Mouse (Mus musculus) limb, embryonic 12.5 days (tissue): ENCODE measurements around the gene Efcab11. TPM values are rescaled to one million over a fixed set of nuclear protein-coding genes. Genes with fewer than 3 reads are reported as not detected.
"Not testable (repeated sequence)": the region's sequence is repeated elsewhere in the genome, so short reads cannot be mapped to it uniquely, and the experiment has no call there.

Experiments
- ATAC-seq: fragments of 200-750 bp; cut with Nextera tagmentation; 2 replicates; pipeline ENCODE4 v1.8.0; 2017; ENCODE audit warnings: low read depth, moderate TSS enrichment; ENCODE audit not compliant: insufficient number of reproducible peaks, insufficient read depth, low FRiP score, low TSS enrichment
- H3K27ac ChIP-seq: fragments of 300-500 bp; sonication (generic); 2 replicates; pipeline ENCODE4 v1.5.1; 2016; ENCODE audit warnings: mild to moderate bottlenecking, moderate library complexity
- H3K27me3 ChIP-seq: fragments of 300-500 bp; sonication (generic); 2 replicates; pipeline ENCODE4 v1.6.1; 2016; ENCODE audit warnings: mild to moderate bottlenecking, moderate library complexity
- H3K36me3 ChIP-seq: fragments of 300-500 bp; sonication (generic); 2 replicates; pipeline ENCODE4 v1.6.1; 2016; ENCODE audit warnings: mild to moderate bottlenecking, moderate library complexity
- H3K4me1 ChIP-seq: fragments of 300-500 bp; sonication (generic); replicated peaks from 2 replicates; pipeline ENCODE4 v1.6.1; 2016
- H3K4me2 ChIP-seq: fragments of 300-500 bp; sonication (generic); 2 replicates; pipeline ENCODE4 v1.6.1; 2016; ENCODE audit warnings: mild to moderate bottlenecking, moderate library complexity
- H3K4me3 ChIP-seq: fragments of 300-500 bp; sonication (generic); replicated peaks from 2 replicates; pipeline ENCODE4 v1.5.1; 2016; ENCODE audit warnings: mild to moderate bottlenecking
- H3K9ac ChIP-seq: fragments of 300-500 bp; sonication (generic); replicated peaks from 2 replicates; pipeline ENCODE4 v1.6.1; 2016; ENCODE audit warnings: mild to moderate bottlenecking, moderate library complexity
- H3K9me3 ChIP-seq: fragments of 300-500 bp; sonication (generic); 2 replicates; pipeline ENCODE4 v1.6.1; 2016; ENCODE audit warnings: mild to moderate bottlenecking, moderate library complexity
- WGBS: fragments of 180-500 bp; shearing (Covaris S2); methylation state at CpG from one replicate; pipeline ENCODE4 v1.1.7; 2016; 5-methylcytosine and 5-hydroxymethylcytosine counted together
- polyA plus RNA-seq: library from polyadenylated mRNA; unstranded; fragments of >200 nt; fragmentation: Nextera tagmentation; extraction: Ambion mirVana; gene quantifications from 2 replicates; pipeline ENCODE4 v1.2.1, GENCODE M21; 2016

Efcab11 gene
- polyA plus RNA-seq, 1 experiment from 2014 or later: 22.9 TPM

GRCm38 (mm10) chr12:99838109-99838508 is 46.1 kb downstream of the Efcab11 start:
- no peak overlapping the region for H3K4me2 ChIP-seq
- no peak overlapping the region for H3K9ac ChIP-seq
- no peak overlapping the region for H3K27ac ChIP-seq
- peaks cover 8% of the 10 kb centered on the region for H3K4me1 ChIP-seq
- 0 out of 2 replicates have a peak, but pooled peaks cover 3% of the 10 kb centered on the region for H3K9me3 ChIP-seq
- WGBS: 71% methylated on average over 11 of the region's 11 CpGs
- no peak for ATAC-seq
- H3K27me3 ChIP-seq: no peaks in the 10 kb centered on the region
- H3K4me3 ChIP-seq: no peak overlapping the region
- H3K36me3 ChIP-seq: no peaks in the 10 kb centered on the region

- Histone ChIP-seq H3K27ac (no peak overlapping the region), H3K9me3 (0 out of 2 replicates have a peak, but pooled peaks cover 3% of the 10 kb centered on the region), H3K4me2 (no peak overlapping the region), H3K4me1 (peaks cover 8% of the 10 kb centered on the region), H3K27me3 (no peaks in the 10 kb centered on the region), H3K4me3 (no peak overlapping the region), H3K9ac (no peak overlapping the region), H3K36me3 (no peaks in the 10 kb centered on the region)
- 95% methylated on average over 5 of the region's 5 CpGs for WGBS
- ATAC-seq: no peak
Measured at GRCm38 (mm10) chr12:99837528-99837927, 46.7 kb downstream of the Efcab11 start.

GRCm38 (mm10) chr12:99836404-99837131 is 47.7 kb downstream of the Efcab11 start:
- 0 out of 2 replicates have a peak, but pooled peaks cover 3% of the 10 kb centered on the region for H3K9me3 ChIP-seq
- 75% methylated on average over 20 of the region's 20 CpGs for WGBS
- H3K4me2 ChIP-seq: no peak overlapping the region
- H3K27me3 ChIP-seq: no peaks in the 10 kb centered on the region
- ATAC-seq: no peak
- no peak overlapping the region for H3K4me3 ChIP-seq
- no peak overlapping the region for H3K9ac ChIP-seq
- H3K4me1 ChIP-seq: peaks cover 8% of the 10 kb centered on the region
- H3K27ac ChIP-seq: no peak overlapping the region
- no peaks in the 10 kb centered on the region for H3K36me3 ChIP-seq

GRCm38 (mm10) chr12:99833476-99833875 is 50.8 kb downstream of the Efcab11 start:
- 0 out of 2 replicates have a peak, but pooled peaks cover 3% of the 10 kb centered on the region for H3K9me3 ChIP-seq
- peaks cover 8% of the 10 kb centered on the region for H3K4me1 ChIP-seq
- no peak overlapping the region for H3K4me3 ChIP-seq
- no peak overlapping the region for H3K4me2 ChIP-seq
- no peak overlapping the region for H3K27ac ChIP-seq
- no peak overlapping the region for H3K9ac ChIP-seq
- no peaks in the 10 kb centered on the region for H3K36me3 ChIP-seq
- no peak for ATAC-seq
- 97% methylated on average over 1 of the region's 1 CpGs for WGBS
- no peaks in the 10 kb centered on the region for H3K27me3 ChIP-seq

DNA sequence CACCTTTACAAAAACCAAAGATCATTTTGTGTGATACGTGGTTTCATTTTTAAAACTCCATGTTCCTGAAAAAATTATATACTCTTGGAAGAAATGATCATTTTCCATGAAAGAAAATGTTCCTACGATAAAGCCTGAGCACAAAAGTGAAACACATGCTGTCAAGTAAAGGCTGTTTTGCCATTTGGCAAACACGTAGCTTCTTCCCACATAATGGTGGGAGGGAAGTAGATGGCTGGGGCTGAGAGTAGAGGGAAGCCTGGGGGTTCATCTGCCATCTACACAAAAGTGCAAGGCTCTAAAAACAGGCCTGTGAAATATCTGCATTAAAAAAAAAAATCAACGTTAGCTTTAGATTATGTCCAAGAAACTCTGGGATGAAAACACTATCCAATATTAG is 61.6 kb downstream of the Efcab11 start:
- no peak overlapping the region for H3K9ac ChIP-seq
- peaks cover 4% of the 10 kb centered on the region; the same call in 1 of the 2 replicates for H3K4me1 ChIP-seq
- no peaks in the 10 kb centered on the region for H3K27me3 ChIP-seq
- ATAC-seq: no peak
- H3K4me3 ChIP-seq: no peak overlapping the region
- H3K4me2 ChIP-seq: no peak overlapping the region
- no peaks in the 10 kb centered on the region for H3K9me3 ChIP-seq
- 0 out of 2 replicates have a peak, but pooled peaks cover 3% of the 10 kb centered on the region for H3K36me3 ChIP-seq
- 90% methylated on average over 4 of the region's 4 CpGs for WGBS
- no peak overlapping the region for H3K27ac ChIP-seq

DNA sequence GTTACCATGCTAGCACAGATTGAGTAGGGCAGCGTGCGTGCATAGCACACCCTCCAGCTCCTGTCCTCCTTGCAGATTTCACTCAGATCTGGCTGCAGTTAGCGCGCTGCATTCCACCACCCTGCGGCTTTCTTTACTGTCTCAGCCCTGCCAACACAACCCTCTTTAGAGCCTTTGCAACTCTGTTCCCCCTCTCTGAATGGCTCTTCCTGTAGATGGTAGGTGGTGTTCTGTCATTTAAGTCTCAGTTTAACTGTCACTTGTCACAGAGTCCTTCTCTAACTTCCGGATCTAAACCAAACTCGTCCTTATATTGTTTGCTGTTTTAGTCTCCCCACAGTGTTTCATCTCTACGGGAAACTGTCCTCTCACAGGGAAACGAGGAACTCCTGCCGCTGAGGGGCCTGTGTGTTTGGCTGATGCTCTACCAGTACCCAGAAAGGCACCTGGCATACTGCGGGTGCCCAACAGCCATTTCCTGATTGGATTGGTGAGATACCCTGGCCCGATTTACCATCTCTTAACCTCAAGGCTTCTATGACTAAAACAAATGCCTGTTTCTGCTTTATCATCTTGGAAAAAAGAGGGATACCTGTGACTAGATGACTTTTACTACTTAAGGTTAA is 62.8 kb downstream of the Efcab11 start:
- Histone ChIP-seq H3K4me2 (no peak overlapping the region), H3K4me1 (peaks cover 4% of the 10 kb centered on the region; the same call in 1 of the 2 replicates), H3K4me3 (no peak overlapping the region), H3K36me3 (0 out of 2 replicates have a peak, but pooled peaks cover 3% of the 10 kb centered on the region), H3K27me3 (no peaks in the 10 kb centered on the region), H3K9ac (no peak overlapping the region), H3K9me3 (peaks cover 1% of the 10 kb centered on the region; the same call in 1 of the 2 replicates), H3K27ac (no peak overlapping the region)
- 85% methylated on average over 12 of the region's 12 CpGs for WGBS
- no peak for ATAC-seq

DNA sequence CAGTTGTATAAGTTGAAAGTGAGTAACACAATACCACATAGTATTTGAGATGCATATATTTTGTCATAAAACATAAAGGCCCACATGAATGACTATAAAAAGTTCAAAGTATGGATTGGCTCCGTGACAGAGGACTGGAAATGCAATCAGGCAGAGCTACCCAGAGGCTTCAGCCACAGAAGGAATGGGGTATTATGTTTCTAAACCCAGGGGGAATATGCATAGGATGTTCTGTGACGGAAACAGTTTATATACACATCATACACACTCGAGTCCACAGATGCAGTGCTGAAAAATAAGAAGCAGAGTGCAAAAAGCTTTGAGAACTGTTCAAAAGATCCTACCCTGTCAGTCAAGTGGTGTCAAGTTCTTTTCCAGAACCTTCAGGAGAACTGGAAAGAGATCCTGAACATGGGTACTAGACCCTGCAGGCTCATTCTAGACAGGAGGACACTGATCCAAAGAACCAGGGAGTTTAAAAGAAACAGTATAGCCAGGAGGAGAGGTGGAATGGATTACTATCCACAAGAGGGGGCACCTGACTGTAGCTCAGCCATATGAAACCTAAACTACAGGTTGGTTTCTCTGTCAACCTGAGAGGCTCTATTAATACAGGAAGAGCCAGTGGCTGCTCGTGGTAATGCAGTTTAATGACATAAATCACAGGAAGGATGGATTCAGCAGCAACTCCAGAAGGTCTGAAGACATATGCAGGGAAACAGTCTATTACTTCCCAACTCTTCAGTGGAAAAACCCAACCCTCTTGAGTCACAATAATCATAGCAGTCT is 64.9 kb downstream of the Efcab11 start:
- peaks cover 4% of the 10 kb centered on the region; the same call in 1 of the 2 replicates for H3K9me3 ChIP-seq
- no peaks in the 10 kb centered on the region for H3K36me3 ChIP-seq
- H3K4me2 ChIP-seq: no peak overlapping the region
- no peak overlapping the region for H3K9ac ChIP-seq
- no peak overlapping the region for H3K4me3 ChIP-seq
- no peaks in the 10 kb centered on the region for H3K27me3 ChIP-seq
- WGBS: 34% methylated on average over 4 of the region's 4 CpGs
- no peak overlapping the region for H3K27ac ChIP-seq
- ATAC-seq: 0 out of 2 replicates have a peak, but pooled peaks have one; percentile 66
- H3K4me1 ChIP-seq: peaks cover 4% of the 10 kb centered on the region; the same call in 1 of the 2 replicates

DNA sequence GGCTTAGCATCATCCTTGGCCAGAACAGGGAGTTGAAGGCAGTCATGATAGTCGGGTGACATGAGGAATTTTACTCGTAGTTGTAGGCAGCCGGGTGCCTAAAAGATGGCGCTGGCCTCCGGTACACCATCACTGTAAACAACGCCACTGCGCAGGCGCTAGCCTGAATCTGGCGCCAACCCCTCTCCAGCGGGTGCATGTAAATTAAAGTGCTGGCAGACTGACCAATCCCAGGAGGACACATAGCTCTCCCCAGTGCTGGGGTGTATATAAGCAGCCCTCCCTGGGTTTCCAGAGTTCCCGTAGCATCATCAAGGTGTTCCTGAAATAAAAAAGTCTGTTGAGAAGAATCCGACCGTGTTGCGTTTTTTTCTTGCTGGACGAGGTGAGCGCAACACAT is 66.2 kb downstream of the Efcab11 start:
- not testable (repeated sequence) for H3K27ac ChIP-seq, H3K4me2 ChIP-seq, H3K4me3 ChIP-seq, H3K9me3 ChIP-seq, H3K9ac ChIP-seq, H3K4me1 ChIP-seq, H3K36me3 ChIP-seq, ATAC-seq, H3K27me3 ChIP-seq
- 95% methylated on average over 16 of the region's 16 CpGs for WGBS

DNA sequence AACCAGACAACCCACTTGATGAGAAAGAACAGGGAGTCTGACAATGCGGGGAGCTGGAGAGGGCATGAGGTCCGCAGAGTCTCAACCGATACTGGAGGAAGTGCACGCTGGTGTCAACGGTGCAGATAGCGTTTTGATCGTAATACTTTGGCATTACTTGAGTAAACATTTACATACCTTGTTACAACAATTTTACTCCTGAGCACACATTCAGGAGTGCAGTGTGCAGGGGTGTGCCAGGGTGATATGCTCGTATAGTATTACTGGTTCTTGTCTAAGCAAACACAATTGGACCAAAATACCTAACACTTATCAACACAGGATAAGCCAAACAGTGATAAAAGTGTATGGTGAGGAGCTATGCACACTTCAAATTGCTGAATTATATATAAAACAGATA is 69.0 kb downstream of the Efcab11 start:
- no peak for ATAC-seq
- no peak overlapping the region for H3K27ac ChIP-seq
- 98% methylated on average over 8 of the region's 8 CpGs for WGBS

GRCm38 (mm10) chr12:99807891-99808290 is 76.3 kb downstream of the Efcab11 start:
- H3K36me3 ChIP-seq: no peaks in the 10 kb centered on the region
- no peak overlapping the region for H3K4me2 ChIP-seq
- peak; percentile 47; the same call in 1 of the 2 replicates for ATAC-seq
- no peaks in the 10 kb centered on the region for H3K27me3 ChIP-seq
- 61% methylated on average over 5 of the region's 5 CpGs for WGBS
- no peak overlapping the region for H3K27ac ChIP-seq
- H3K9ac ChIP-seq: no peak overlapping the region
- 0 out of 2 replicates have a peak, but pooled peaks cover 3% of the 10 kb centered on the region for H3K9me3 ChIP-seq
- peaks cover 11% of the 10 kb centered on the region; the same call in 1 of the 2 replicates for H3K4me1 ChIP-seq
- H3K4me3 ChIP-seq: no peak overlapping the region

More for the DNA sequence above, 69.0 kb downstream of the Efcab11 start:
- Histone ChIP-seq H3K9me3 (peaks cover 7% of the 10 kb centered on the region; the same call in 1 of the 2 replicates), H3K4me2 (no peak overlapping the region), H3K4me1 (peaks cover 2% of the 10 kb centered on the region; the same call in 1 of the 2 replicates), H3K36me3 (no peaks in the 10 kb centered on the region), H3K9ac (no peak overlapping the region), H3K4me3 (no peak overlapping the region), H3K27me3 (no peaks in the 10 kb centered on the region)

DNA sequence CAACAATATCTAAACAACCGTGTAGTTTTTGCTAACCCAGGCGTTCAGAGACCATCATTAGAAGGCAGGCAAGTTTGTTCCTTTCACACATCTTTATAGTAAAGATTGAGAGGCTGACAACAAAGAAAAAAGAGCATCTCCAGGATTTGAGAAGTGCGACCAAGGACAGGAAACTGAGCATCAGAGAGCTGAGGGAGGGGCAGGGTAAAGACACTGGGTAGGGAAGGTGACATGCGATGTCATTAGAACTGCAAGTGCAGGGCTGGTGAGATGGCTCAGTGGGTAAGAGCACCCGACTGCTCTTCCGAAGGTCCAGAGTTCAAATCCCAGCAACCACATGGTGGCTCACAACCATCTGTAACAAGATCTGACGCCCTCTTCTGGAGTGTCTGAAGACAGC is 77.5 kb downstream of the Efcab11 start:
- not testable (repeated sequence) for H3K9me3 ChIP-seq, H3K27me3 ChIP-seq, H3K9ac ChIP-seq, H3K36me3 ChIP-seq, ATAC-seq, H3K27ac ChIP-seq, H3K4me2 ChIP-seq, H3K4me3 ChIP-seq
- peaks cover 18% of the 10 kb centered on the region for H3K4me1 ChIP-seq
- WGBS: 82% methylated on average over 7 of the region's 7 CpGs
